Mouse (Mus musculus) brain, embryonic 14.5 days (tissue): ENCODE results near the gene Ccer2.

Source experiments
- CTCF ChIP-seq: fragments of 200-500 bp; IDR thresholded peaks from 2 replicates; pipeline ENCODE4 v1.5.1; 2012; ENCODE audit warnings: inconsistent platforms, mild to moderate bottlenecking, moderate library complexity, borderline replicate concordance; ENCODE audit not compliant: insufficient read depth, insufficient read length; ENCODE audit errors: extremely low read depth
- POLR2A ChIP-seq: fragments of 200-500 bp; IDR thresholded peaks from 2 replicates; pipeline ENCODE4 v1.6.1; 2012; ENCODE audit warnings: mild to moderate bottlenecking, inconsistent platforms, borderline replicate concordance; ENCODE audit not compliant: poor library complexity, insufficient read depth, insufficient read length, severe bottlenecking; ENCODE audit errors: extremely low read depth

- TF ChIP-seq CTCF (no peak), POLR2A (no peak)
Observed at GRCm38 (mm10) chr7:28716590-28717281, 39.2 kb upstream of the Ccer2 start, which contains the start of gene Fbxo17.
